Mouse (Mus musculus) left cerebral cortex, adult 8-10 months (tissue): ENCODE measurements around the gene Ccdc149. TPM values are rescaled to one million over a fixed set of nuclear protein-coding genes. Genes with fewer than 3 reads are reported as not detected.
A peak's percentile ranks its signal among the peaks of the same experiment; 100 is the strongest.

Experiments used
- DNase-seq, 2 experiments: peaks; one replicate each; pipeline ENCODE4 v3.0.0; 2022; ENCODE audit warnings: low spot score in 2 of 2
- total RNA-seq, 4 experiments: library from RNA; stranded (reverse); gene quantifications; 2 replicates each; pipeline ENCODE4 v1.2.4; 2022

Gene Ccdc149
- total RNA-seq, 4 experiments from 2014 or later, result 68.4 to 77.6 (median 72.9) TPM

DNA sequence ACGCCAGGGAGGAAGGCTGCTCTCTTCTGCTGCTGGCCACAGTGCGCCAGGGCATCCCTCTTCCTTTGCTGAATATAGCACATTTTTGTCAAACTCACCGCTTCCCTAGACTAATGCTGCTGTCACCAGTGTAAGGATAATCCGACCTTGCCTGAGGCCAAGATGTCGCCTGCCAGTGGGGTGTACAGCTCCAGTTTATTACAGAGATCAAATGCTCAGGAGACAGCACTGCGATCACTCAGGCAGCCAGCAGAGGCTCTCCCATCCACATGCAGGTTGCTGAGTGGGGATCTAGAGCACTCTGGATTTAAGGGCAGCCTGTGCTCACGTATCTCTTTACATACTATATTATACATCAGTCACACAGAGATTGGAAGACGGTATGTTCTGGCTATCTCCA lies 22.1 kb downstream of the Ccdc149 start:
- no peak for DNase-seq

GRCm38 (mm10) chr5:52440278-52440677 lies 31.0 kb downstream of the Ccdc149 start:
- DNase-seq, result no peak

DNA sequence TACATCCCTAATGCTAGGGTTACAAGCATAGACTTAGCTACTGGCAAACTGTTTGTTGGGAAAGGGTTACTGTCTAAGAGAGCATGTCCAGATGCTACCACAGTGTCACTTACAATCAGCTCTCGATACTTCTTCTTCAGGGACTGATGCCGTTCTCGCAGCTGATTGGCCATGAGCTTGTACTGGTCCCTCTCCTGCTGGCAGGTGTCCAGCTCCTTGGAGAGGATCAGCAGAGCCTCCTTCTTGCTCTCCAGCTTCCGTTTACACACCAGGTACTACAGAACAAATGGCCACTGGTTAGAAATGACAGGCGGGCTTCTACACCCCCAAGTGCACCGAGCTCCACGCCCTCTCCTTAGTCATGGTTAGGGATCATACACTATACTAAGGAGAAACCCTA lies 32.4 kb downstream of the Ccdc149 start:
- DNase-seq, result no peak

DNA sequence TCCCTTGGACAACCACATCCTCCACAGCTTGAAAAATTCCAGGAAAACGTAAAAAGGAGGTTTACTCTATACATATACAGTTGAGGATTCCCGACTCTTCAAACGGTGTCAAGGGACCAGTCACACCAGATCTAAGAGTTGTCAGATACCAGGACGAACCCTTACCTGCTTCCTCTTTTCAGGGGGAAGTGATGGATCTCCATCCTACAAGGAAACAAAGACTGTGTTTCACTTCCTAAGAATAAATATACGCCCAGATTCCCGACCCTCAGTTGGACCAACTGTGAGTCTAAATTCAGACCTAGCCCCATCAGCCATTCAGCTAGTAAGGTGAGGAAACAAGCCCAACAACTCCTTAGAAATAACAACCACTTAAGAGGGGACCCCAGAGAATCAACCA lies 35.8 kb downstream of the Ccdc149 start:
- no peak for DNase-seq

GRCm38 (mm10) chr5:52431276-52431844 lies 40.0 kb downstream of the Ccdc149 start:
- no peak for DNase-seq

DNA sequence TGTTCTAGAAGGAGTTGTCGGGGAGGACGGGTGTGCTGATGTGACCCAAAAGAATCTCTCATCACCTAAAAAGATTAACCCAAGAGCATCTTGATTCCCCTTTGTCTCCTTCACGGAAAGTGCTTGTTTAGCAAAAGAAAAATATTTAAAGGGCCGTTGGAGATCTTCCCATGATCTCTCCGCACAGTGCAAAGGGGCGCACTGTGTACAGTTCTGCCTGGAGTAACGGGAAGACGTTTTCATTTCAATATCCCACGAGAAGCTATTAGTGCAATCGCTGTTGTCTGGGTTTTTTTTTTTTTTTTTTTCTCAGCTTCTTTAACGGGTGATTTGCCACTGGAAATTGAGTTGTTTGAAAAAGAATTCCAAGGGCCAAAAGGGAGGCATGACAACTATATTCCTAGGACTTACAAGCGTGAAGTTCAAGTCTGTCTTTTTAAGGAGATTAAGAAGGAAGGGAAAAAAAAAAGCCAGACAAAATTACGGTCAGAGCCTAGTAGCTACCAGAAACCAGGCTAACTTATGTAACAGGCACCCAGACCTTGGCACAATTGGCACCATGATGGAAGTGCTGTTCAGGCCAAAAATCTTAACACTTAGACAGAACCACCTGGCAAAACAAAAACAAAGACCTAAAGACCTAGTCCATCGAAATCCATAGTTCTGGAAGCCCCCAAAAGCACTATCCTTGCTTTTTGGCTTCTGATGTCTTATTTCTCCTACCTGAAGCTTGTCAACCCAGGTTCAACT lies 41.4 kb downstream of the Ccdc149 start:
- DNase-seq, result no peak

DNA sequence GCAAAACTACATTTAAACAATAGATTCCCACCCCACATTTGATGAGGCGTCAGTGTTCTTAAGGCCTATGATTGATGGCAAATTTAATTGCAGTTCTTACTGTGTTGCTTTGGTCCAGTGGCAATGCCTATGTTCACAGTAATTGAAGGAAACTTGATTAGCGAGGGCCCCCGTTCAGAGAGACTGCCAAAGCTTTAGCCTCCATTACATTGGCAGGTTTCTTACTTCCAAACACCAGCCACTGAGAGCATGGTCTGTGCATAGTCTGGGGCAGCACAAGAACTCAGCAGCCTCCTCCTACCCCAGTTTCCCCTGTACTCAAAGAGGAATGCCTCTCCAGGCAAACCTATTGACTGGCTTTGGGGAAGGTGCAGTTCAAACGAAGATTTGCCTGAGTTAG lies 42.7 kb downstream of the Ccdc149 start:
- DNase-seq, result no peak

DNA sequence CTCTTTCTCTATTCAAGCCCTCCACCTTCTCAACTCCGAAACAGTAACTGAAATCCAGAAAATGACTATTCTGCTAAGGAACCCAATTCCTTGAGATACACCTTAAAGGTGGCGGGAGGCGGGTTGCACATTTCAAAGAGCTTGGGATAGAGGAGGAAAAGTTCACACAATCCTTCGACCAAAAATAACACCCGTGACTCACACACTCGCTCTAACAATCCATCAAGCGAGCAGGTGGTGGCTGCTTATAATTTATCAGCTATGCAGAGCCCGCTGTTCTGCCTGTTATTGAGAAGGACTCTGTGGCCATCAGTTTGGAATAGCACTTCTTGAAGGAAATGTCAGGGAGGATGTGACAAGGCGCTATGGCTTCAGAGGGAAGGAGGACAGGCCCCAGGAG lies 45.5 kb downstream of the Ccdc149 start:
- DNase-seq, result peak in 1 of 2 experiments; percentile 24

DNA sequence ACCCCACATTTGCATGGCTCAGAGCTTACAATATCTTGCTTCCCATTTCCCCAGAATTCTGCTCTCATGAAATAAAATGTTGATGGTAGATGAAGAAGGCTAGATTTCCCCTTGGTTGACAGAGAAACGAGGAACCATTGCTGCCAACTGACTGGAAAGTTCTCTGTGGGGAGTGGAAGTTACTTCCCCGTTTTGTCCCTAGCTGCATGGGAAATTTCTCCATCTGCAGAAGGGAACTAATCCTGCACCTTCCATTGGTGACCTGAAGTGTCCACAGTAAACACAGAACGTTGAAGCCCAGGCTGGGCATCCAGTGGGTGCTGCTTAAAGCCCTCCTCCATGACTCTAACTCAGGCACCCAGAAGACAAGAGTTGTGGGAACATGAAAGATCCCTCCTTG lies 47.4 kb downstream of the Ccdc149 start:
- DNase-seq, result no peak

- no peak for DNase-seq
These were observed 54.8 kb downstream of the Ccdc149 start for GRCm38 (mm10) chr5:52416485-52416884.

- no peak for DNase-seq
These were observed 55.4 kb downstream of the Ccdc149 start for GRCm38 (mm10) chr5:52415917-52416316.

DNA sequence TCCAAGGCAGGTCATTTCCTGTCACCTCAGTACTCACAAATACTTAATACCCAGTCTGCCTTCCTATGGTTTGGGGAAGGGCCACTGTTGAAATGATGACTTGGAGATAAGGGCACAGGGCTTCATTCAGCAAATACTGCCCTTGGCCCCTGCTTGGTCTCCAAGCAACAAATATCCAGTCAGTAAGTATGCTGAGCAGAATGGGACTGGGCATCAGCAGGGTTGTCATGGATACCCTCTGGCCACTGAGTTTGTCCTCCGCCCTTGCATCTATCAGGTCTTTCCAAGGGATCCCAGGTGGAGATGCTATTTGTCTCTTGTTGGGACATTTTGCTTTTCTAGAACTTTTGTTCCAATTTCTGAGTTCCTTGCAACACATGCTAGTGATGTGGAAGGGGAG lies 56.1 kb downstream of the Ccdc149 start:
- DNase-seq, result no peak

- DNase-seq, result no peak
These were observed 59.8 kb downstream of the Ccdc149 start for GRCm38 (mm10) chr5:52411567-52411966.

- no peak for DNase-seq
These were observed 61.1 kb downstream of the Ccdc149 start for GRCm38 (mm10) chr5:52410197-52410596.

DNA sequence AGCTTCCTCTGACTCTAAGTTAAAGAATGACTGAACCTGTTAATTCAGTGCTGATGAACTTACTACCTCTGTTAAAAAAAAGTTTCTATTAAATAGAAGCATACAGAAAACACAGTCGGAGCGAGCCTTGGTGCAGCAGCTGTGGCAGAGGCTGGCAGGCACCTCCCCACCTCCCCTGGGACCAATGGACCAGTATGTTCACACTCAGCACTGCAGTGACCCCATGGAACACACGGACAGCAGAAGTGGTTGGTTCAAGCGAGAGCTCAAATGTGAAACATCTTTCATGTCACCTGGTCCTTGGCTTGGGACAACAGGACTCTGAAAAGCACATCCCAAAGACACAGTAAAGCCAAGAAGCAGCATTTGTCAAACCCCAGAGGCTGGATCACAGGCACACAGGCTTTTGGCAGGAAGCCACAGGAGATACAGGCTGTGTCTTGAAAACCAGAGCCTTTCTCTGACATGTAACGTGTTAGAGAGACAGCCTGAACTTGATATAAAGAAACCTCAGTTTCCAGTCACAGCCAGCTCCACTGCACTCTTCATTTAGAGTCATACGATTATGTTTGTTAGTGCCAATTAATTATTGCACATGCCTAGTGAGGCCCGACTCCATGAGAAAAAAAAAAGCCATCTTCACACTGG lies 62.5 kb downstream of the Ccdc149 start:
- no peak for DNase-seq

DNA sequence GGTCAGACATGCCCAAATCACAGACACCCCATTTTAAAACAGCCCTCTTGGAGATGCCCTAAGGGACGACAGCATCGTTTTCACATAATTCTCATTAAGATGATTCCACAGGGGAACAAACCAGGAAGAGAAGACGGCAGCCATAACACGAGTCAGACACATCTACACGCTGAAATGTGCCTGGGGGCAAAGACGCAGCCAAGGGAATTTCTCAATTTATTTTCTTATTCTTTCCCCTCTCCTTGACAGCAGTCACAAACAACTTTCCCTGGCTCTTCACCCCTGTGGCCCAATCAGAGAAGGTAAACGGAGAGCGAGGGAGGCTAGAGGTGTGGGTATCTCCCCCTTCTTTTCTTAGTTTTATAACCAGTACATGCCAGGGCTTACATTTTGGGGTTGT lies 66.9 kb downstream of the Ccdc149 start:
- DNase-seq, result no peak

DNA sequence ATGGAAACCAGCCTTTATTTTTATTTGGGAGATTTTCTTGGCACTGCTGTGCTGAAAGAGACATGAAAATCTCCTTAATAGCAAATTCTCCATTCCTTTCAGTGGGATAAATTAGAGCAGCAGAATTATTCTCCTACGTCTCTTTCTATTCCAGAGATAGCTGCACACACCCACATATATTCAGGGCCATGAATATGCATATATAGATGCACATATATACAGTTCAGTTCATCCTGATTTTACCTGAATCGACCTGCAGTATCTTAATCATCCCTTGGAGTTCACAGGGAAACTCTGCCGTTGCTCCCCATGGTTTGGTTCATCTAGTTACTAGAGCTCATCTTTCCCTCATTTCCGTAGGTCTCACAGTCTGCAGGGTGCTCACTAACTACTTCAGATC lies 77.6 kb downstream of the Ccdc149 start:
- no peak for DNase-seq

DNA sequence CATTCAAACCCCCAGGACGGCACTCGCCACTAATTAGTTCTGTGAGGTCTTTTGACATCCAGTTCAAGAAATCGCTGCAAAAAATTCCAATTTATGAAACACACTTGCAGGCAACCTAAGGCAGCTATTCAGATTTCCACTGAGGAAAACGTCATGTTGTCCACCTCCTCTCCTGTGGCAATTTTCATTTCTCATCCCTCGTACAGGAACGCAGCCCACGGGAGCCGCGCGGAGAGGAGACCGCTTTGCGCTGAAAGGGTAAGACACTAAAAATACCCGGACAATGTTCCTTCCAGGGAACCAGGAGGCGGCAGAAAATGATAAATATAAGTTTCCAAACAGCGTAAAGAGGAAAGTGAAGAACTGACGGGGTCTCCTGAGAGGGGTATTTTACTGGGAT lies 79.8 kb downstream of the Ccdc149 start:
- DNase-seq, result peak in 1 of 2 experiments; percentile 58

GRCm38 (mm10) chr5:52390381-52390780 lies 80.9 kb downstream of the Ccdc149 start:
- DNase-seq, result peak in 1 of 2 experiments; percentile 59

GRCm38 (mm10) chr5:52388092-52388749 lies 83.1 kb downstream of the Ccdc149 start:
- peak in 1 of 2 experiments; percentile 54 for DNase-seq

- no peak for DNase-seq
These were observed 85.3 kb downstream of the Ccdc149 start for GRCm38 (mm10) chr5:52386016-52386415.

DNA sequence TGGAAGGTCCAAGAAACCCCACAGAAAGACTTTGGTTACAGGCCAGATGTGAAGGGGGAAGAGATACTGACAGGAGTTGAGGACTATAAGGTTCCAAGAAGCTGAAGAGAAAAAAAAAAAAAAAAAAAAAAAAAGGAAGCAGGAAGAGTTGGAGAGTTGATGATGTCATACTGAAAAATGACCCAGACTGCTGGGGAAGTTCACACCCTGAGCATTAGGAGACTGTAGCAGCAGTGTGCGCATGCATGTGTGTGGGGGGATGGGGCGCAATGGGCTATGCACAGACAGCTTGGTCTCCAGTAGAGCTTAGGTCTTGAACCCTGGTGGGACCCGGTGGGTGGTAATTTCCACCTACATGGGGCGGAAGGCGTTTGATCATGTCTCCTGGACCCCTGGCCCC lies 87.6 kb downstream of the Ccdc149 start:
- no peak for DNase-seq
